Mouse (Mus musculus) 3T3-L1 (cell line): Measurements from ENCODE around the gene Akt1.
A peak's percentile ranks its signal among the peaks of the same experiment; 100 is the strongest.

Experiments
- DNase-seq: peaks from one replicate; pipeline ENCODE4 v3.0.0-alpha.2; 2015; ENCODE audit warnings: low read depth, low spot score

The Akt1 gene

DNA sequence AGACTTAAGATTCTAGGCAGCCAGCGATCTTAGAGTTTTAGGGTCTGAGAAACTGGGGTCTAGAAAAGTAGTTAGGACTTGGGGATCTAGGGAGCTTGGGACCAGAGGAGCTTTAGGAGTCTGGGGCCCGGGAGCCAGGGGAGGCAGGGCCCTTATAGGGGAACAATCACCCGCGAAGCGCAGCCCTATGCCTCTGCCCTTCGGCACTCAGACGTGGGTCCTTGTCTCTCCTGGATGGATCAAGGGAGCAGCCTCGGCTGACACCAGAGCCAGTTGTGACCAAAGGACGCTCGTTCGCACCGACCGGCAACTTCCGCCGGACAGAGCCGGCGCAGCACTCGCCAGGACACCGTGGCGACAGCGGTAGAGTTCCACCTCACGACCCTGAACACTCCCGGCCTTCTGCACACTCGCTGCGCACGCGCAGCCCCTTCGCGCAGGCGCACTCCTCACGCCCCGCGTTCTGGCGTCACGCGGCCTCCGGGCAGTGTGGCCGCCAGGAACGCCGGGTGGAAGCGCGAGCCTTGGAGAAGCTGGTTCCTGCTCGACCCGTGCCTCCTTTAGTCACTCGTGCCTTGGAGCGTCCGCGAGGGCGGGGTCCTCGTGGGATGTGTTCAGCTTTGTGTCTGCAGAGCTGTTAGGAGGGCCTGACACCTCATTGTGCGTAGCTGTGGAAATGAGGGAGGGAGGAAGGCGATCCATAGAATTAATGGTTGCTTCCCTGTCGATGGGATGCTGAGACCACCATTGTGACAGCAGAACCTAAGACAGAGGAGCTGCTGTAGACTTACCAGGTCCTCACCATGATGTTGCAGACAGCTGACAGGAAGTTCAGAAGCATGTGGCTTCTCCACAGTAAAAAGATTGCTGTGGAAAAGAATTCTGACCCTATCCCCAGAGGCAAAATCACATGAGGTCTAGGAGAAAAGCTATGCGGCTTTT, 18.8 kb upstream of the Akt1 start:
- DNase-seq: peak; percentile 90

DNA sequence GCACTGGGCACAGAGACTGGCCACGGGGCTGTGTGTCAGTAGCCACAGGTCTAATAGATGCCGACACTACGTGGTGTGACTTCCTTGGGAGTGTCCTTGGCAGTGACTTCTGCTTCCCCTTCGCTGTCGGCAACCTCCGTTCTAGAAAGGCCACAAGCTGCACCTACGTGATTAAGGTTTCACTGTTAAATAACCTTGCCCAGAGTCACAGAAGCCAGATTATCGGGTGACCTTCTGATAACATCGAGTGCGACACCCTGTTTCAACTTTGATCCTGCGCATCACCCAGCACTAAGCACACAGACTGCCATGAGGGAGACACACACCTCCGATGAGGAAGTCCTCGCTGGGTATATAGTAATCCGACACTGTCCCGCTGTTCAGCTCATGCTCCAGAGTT, 13.8 kb upstream of the Akt1 start:
- no peak for DNase-seq

DNA sequence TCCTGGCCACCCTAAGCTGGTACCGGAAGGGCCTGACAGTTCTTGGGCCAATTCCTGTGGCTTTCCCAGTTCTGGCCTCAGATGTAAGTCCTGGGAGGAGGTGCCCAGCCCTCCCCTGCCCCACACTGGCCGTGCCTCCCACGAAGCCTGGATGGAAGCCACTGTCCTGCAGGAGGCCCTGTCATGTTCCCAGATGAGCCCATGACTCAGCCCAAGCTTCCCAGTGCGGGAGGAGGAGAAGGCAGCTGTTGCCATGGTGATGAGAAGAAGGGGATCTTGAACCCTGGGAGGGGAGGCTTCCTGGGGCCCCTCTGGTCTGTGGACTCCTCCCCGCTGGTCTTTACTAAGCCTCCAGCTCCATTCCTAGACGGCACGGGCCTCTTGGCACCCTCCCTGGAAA, 8.7 kb upstream of the Akt1 start:
- peak; percentile 72 for DNase-seq

DNA sequence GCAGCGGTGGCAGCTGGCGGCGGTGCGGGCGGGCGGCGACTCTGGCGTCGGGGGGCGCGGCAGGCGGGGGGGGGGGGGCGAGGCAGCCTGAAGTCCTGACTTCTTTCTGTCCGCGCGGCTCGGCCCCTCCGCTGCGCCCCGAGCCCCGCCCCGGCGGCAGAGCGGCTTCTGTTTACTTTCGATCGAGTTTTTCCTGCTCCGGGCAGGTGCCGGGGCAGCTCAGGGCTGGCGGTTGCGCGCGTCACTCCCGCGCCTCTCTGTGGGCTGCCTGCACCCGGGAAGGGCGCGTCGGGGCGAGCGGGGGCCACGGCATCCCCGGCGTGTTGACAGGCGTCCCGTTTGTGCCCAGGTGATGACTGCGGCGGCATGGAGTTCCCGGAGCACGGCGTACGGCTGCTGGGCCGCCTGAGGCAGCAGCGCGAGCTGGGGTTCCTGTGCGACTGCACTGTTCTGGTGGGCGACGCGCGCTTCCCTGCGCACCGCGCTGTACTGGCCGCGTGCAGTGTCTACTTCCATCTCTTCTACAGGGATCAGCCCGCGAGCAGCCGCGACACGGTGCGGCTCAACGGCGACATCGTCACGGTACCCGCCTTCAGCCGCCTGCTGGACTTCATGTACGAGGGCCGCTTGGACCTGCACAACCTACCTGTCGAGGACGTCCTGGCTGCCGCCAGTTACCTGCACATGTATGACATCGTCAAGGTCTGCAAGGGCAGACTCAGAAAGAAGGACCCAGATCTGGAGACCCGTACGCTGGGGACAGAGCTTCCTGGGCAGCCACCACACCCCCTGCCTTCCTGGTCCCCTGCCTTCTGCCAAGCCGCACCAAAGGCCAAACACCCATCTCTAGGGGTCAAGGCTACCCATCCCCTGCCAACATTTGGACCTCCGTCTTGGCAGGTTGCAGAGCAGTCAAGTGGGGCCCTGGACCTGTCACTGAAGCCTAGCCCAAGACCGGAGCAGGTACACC, 4.6 kb upstream of the Akt1 start:
- no peak for DNase-seq

DNA sequence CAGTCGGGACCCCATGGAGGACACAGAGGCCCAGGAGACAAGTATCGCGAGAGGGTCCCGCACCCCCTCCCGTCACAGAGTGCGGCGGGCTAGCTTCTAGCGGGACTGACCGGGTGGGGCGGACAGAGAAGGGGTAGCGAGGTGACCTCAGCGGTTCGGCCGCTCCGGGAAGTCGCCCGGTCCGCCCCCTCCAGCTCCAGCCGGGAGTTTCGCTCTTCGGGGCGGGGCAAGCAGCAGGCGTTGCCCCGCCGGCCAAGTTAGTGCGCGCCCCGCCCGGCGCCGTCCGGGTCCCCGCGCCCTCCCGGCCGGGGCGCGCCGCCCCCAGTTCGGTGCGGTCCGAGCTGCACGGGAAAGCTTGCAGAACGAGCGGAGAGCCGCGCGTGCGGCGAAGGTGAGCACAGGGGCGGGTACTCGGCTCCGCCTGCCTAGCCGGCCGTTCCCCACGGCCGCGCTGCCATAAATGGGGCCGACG, 3.9 kb upstream of the Akt1 start, which contains the start of gene Zbtb42:
Gene Zbtb42, plus strand, starts transcription at position 274 of the 472 bp plus-strand sequence.
- no peak for DNase-seq

DNA sequence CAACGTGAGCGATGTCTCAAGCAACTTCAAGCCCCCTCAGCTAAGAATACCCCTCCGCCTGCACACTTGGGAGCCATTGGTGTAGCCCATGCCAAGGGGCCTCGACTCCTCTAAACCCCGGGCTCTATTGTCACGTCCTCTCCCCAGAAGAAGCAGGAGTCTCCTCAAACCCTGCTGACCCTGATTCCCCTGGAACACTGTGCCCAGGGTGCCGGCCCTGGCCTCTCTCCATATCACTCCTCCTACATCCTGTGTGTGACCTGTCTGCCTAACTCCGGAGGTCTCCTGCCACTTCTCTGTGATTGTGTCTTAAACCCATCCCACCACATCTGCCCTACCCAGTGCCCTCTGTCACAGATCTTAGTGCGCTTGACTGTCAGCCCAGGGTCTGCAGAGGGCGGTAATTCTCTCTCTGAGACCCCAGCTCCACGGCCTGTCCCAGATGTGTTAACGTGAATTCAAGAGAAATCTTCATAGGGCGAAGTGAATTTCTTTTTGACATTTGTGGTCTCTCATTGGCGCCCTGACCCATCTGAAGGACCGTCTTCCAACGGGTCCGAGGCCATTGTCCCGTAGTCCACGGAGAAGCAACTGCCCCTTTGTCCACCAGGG, 3.4 kb upstream of the Akt1 start:
- no peak for DNase-seq

DNA sequence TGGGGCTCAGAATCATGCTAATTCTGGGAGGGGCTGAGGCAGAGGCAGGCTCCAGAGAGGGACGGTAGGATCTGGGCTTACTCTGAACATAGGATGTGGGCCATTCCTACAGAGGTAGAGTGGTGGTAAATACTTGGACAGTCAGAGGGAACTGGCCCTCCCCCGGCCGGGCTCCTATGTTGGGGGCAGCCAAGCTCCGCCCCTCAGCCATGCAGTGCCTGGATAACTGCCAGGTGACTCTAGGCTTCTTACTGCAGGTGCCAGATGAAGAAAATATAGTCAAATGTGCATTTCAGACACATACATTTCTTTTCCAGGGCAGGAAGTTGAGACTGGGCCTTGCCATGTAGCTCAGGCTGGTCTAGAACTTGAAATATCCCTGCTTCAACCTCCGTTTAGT, 2.4 kb upstream of the Akt1 start:
- DNase-seq: no peak

DNA sequence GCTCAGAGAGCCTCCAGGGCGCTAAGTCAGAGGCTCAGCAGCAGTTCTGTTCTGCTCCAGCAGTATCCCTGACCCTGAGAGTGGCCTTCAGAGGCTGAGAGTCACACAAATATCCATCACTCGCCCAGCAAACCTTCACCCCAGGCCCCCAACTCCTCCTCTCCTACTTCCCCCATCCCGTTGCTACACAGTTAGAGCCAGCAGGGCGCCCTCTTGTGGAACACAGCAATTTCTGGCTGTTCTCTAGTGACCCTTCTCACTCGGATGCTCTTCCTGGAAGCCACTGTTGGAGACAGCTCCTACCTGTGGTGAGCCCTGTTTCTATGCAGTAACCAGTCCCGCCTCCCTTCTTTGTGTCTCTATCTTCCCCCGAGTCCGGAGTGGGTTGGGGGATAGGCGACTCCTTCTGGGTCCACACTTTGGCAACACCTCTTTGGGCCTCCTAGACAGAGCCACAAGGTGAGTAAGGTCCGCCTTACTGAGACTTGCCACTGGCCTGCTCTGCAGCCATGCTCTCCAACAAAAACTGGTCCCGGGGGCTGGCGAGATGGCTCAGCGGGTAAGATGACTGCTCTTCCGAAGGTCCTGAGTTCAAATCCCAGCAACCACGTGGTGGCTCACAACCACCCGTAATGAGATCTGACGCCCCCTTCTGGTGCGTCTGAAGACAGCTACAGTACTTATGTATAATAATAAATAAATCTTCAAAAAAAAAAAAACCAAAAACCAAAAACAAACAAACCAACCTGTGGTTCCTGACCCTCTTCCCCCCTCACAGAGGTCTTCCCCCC, 756 bp upstream of the Akt1 start:
- DNase-seq: peak; percentile 96

DNA sequence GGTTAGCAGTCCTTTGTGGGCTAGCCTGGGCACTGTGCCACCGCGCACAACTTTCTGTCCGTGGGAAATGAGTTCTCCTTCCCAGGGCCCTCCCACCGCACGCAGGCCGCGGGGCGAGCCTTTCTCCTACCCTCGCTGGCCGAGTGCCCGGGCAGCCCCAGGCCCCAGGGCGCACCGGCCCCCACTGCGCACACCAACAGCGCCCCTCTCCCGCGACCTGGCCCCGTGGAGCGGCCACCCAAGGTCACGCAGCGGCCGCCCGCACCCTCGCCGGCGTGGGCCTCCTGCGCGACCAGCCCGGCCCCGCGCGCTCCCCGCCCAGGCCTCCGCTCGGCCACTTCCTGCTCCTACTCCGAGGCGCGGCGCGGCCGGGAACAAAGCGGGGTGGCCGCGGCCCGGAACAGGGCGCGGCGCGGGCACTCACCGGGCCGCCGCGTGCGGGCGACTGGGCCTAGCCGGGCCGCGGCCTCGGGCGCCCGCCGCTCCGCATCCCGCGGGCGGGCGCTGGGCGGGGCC, 1.1 kb downstream of the Akt1 start:
- DNase-seq: no peak

DNA sequence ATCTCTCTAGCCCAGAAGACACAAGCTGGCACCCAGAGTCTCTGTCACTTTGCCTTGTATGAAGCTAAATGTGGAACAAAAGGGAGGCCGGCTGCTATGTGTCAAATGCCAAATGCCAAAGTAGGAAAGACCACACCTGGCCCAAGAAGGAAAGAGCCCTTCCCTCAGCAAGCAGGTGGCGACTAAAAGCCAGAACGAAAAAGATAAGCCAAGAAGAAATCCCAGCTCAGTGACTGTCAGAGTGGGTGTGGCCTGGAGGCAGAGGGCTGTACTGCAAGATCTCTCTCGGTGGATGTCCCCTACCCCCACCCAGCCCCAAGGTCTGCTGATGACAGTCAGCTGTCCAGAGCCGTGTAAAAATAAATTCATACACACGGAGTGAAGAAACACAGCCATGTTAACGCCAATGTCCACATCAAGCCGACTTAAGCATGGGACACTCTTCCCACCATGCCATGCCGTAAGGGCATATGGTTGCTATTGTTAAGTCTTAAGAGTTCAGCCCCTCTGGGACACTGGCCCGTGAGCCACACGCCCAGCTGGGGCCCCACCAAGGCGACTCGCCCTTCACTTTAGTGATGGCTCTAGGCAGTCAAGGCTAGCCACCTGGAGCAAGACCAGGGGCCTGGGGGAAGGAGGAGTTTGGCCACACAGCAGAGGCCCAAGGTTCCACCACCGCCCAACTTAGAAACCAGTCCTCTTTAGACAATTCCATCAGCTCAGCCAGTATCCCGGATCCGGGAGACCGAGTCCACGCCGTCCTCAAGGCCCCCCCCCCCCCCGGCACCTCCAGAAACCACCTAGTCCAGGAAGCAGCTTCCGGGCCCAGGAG, 1.7 kb downstream of the Akt1 start:
- peak; percentile 73 for DNase-seq

DNA sequence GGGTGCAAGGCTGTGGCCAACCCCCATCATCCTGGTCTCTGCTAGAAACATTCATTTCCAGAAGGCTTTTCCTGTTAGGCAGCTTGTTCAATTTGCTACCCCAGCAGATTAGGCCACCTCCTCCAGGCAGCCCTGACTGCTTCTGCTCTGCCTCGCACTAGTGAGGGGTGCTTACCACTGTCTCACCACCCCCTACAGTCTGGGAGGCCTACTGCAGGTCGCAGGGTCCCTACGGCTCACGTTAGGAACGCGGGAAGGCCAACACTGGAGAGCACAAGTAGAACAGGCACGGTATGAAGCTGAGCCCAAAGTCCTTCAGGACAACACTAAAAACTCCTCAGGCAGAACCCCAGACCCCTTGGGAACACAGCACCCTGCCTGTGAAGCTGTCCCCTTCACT, 2.8 kb downstream of the Akt1 start:
- DNase-seq: peak; percentile 49

DNA sequence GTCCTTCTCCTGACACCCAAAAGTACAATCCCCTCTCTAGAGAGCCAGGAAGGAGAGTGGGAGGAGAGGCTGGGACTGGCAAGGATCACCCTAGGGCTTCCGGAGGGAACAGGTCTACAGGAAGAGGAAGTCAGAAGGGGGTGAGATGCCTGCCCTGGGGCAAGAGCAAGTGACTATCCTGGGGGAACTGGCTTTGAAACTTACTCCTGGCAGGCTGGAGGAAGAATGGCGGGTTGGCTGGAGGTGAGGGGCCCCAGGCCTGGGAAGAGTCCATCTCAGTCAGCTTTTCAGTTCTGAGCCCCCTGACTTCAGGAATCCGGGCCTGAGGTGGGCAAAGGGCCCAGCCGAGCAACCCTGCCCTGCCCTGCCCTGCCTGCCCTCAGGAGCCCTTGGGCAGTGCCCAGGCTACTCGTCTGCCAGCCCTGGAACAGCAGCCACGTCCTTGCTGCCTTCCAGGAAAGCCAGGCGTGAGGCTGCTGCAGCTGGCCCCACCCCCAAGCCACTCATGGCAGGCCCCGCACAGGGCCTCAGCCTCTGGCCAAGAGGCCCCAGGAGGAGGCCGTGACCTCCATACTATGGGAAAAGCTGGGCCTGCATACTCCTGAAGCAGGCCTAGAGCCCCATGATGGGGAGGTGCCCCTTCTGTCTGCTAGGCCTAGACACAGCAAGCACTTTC, 3.8 kb downstream of the Akt1 start:
- DNase-seq: peak; percentile 44

DNA sequence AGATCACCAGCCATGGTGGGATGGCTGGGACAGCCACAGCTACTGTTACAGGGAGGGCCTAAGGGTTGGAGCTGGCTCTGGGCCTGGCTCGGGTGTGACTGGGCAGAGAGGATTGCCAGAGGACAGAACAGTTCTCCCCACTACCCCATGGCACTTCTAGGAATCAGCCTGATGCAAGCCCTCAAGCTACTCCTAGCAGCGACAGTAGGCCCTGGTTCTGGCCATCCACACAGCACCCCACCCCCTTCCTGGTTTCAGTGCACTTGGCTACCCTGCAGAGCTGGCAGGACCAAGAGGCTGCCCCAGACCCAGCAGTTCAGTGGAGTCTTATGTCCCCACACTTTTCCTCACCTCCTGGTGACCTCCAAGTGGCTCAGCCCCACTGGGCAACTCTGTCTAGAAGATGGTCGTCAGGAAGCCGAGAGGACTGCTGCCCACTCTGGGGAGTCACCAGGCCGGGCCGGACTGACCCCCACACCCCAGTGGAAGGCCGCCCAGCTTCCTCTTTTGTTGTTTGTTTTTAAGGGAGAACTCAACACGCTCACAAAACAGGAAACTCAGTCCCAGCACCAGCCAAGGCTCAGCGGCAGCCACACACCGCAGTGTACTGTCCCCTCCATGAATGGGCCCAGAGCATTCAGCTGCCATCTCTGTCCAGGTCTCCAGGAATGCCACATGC, 6.9 kb downstream of the Akt1 start:
- DNase-seq: no peak

DNA sequence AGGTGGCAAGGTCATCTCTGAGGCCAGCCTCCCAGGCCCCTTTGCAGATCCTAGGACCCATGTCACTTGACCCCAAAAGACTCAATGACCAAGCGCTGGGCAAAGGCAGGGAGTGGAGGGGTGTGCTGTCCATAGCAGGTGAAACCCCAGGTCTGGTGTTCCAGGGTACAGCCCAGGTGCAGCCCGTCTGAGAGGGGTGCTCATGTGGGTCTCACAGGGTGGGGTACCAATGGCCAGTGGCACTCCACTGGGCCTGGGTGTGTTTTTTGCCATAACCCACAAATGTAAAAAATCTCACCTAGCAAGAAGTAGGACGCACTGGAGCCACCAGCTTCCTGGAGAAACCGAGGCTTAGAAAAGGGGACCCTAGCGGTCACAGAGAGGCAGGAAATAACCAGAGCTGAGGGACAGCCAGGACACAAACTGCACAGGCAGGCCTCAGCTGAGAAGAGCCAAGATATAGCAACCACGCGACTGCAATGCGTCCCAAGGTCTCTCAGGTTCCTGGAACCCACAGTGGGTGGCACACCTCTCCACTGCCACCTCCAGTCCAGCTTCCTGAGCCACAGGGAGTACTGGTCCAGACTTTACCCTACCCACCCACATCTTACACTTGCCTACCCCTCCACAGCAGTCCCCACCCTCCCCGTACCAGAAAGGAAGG, 8.7 kb downstream of the Akt1 start:
- no peak for DNase-seq

DNA sequence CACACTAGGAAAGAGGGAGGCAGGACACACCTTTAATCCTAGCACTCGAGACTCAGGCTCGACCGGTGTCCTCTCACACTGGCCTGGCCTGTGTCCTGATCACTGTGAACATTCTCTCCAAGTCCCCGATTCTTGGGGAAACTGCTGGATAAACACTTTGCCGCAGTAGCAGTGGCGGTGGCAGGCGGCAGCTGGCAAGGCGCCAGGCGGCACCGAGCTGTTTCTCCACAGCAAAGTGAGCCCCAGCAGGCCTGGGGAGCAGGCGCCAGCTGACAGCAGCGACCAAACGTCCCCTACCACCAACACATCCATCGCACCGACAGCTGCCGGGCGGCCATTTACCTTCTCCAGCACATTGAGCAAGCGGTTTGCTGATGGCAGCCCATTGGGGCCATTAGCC, 9.2 kb downstream of the Akt1 start:
- no peak for DNase-seq

DNA sequence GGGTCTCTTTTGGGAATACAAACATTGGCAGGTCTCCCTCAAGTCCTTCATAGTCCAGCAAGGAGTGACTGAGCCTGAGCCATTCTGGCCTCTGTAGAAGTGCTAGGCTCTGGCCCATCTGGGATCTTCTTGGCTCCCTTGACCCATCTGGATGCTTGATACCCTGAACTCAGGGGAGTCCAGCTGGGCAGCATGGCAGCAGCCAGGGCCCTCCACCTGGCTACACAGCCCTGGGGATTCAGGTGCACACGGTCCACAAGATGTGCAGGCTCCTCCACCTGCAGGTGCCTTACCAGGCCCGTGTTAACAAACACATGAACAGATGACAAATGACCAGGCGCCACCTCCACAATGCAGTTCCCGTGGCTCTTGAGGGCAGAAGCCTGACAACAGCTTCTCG, 10.0 kb downstream of the Akt1 start:
- DNase-seq: no peak

DNA sequence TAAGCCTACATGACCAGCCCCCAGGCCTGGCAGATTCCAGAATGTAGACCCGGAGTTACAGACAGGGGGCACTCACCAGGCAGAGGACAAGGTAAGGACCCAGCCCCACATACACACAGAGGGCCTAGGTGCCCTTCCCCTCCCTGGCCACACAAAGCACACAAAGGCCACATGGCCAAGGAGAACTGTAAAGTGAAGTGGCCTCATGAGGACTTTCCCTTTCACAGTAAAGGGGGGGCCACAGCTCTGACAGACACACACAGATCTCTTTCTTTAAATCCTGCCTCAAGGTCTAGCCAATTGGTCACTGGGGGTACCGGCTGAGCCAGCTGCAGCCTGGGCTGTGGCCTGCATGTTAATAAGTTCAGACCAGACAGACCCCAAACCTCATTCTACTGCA, 10.6 kb downstream of the Akt1 start:
- no peak for DNase-seq

DNA sequence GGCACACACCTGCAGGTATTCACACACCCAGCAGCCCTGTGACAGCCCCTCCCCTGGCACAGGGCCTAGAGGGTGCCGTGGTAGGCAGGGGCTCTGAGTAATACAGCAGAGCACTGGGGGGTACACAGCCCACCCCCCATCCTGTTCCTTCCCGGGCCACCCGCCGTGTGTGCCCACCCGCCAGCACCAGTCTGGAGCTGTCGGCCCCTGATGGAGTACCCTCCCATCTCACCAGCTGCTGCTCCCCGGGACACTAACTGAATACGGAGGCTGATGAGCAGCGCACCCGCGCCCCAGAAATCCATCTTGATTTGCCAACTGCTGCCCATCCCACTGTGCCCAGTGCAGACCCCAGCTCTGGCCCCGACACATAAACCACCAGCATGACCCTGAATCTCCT, 11.0 kb downstream of the Akt1 start:
- DNase-seq: no peak
